Mouse (Mus musculus) G1E (cell line): Measurements from ENCODE around the gene Hoxa3. TPM values are rescaled to one million over a fixed set of nuclear protein-coding genes. Genes with fewer than 3 reads are reported as not detected.

ENCODE experiments used
- ATAC-seq: 2 replicates; pipeline ENCODE4 v1.8.0; 2016; ENCODE audit warnings: mild to moderate bottlenecking; ENCODE audit not compliant: insufficient number of reproducible peaks, poor library complexity, low FRiP score, severe bottlenecking; ENCODE audit errors: extremely low read depth
- DNase-seq: peaks from one replicate; pipeline ENCODE4 v3.0.0; 2012; ENCODE audit warnings: low spot score
- H3K27me3 ChIP-seq: 2 replicates; pipeline ENCODE4 v1.6.1; 2012; ENCODE audit warnings: mild to moderate bottlenecking, low read length, inconsistent platforms; ENCODE audit not compliant: insufficient read depth
- H3K36me3 ChIP-seq: replicated peaks from 2 replicates; pipeline ENCODE3; 2012; ENCODE audit warnings: mild to moderate bottlenecking, inconsistent platforms
- H3K4me1 ChIP-seq: 2 replicates; pipeline ENCODE4 v1.6.1; 2012; ENCODE audit warnings: low read depth, low read length, inconsistent platforms, mixed read lengths; ENCODE audit not compliant: insufficient read depth
- H3K4me3 ChIP-seq: 2 replicates; pipeline ENCODE4 v1.5.1; 2012; ENCODE audit warnings: low read depth, mild to moderate bottlenecking, inconsistent platforms, low read length, moderate library complexity, mixed read lengths
- H3K9me3 ChIP-seq: replicated peaks from 2 replicates; pipeline ENCODE4 v1.6.1; 2012; ENCODE audit warnings: inconsistent platforms
- CTCF ChIP-seq: IDR thresholded peaks from 2 replicates; pipeline ENCODE4 v1.5.1; 2012; ENCODE audit warnings: low read depth, low read length, inconsistent platforms, mixed read lengths
- GATA1 ChIP-seq: IDR thresholded peaks from 2 replicates; pipeline ENCODE4 v1.6.1; 2012; ENCODE audit warnings: borderline replicate concordance, low read length, inconsistent platforms, mixed read lengths
- GATA2 ChIP-seq: IDR thresholded peaks from 2 replicates; pipeline ENCODE4 v1.6.1; 2012; ENCODE audit warnings: low read depth, low read length, inconsistent platforms, borderline replicate concordance
- POLR2AphosphoS5 ChIP-seq: IDR thresholded peaks from 2 replicates; pipeline ENCODE4 v1.6.1; 2012; ENCODE audit warnings: low read depth, low read length, inconsistent platforms; ENCODE audit not compliant: insufficient replicate concordance
- TAL1 ChIP-seq: conservative IDR thresholded peaks from 2 replicates; pipeline ENCODE4 v1.6.1; 2012; ENCODE audit warnings: low read depth, low read length, inconsistent platforms, mixed read lengths
- polyA plus RNA-seq: library from polyadenylated mRNA; stranded (reverse); fragments of >175 nt; gene quantifications from 2 replicates; pipeline ENCODE4 v1.2.3, GENCODE M21; 2012
- total RNA-seq, 2 experiments: library from RNA; stranded (forward) in 1 of 2; stranded (reverse) in 1 of 2; fragments of 200-1000 nt in 1 of 2; fragments of >200 nt in 1 of 2; fragmentation: Nextera tagmentation in 1 of 2; gene quantifications; 2 replicates each; pipeline ENCODE4 v1.2.3; 2014 to 2017

Hoxa3 gene
- total and polyA plus RNA-seq, 3 experiments: 0.16 TPM; not detected in 2

DNA sequence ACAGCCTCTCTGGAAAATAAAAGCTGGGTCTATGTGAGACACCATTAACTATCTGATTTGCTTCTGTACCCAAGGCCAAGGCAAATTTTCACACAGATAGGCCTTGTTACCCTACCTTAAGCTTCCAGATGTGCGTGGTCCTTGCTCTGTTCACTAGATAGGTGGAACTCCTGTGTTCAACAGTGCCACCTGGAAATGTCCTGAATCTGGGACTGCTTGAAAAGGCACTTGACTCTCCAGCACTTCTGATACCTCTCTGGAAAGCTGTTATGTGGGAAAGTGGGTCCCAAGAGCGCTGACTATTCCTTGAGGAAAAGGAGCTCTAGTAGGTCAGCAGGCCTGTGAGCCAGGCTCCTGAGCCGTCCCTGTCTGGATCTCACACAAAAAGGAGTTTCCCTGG is 23.7 kb upstream of the Hoxa3 start:
- Histone ChIP-seq H3K9me3 (peaks cover 12% of the 10 kb centered on the region), H3K4me3 (no peak overlapping the region), H3K36me3 (no peaks in the 10 kb centered on the region), H3K4me1 (no peaks in the 10 kb centered on the region), H3K27me3 (peaks cover 44% of the 10 kb centered on the region)
- TF ChIP-seq GATA1 (no peak), GATA2 (no peak), POLR2AphosphoS5 (no peak), TAL1 (no peak), CTCF (no peak)
- ATAC-seq: no peak
- DNase-seq: no peak

DNA sequence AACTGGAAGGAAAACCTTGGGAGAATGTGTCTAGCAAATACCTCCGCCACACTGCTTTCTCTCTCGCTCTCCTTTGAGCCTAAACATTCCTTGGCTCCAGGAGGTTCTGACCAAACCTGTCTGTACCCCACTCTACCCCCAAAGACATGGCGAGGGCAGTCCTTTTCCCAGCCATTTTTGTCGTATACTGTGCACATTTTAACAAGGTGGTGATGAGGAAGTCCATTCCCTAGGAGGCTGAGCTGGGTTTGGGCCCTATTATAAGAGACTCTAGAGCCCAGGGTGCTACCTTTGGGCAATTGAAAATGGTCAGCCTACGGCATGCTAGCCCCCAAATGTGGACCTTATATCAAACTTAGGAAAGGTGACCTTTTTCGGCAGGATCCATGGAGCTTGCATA is 22.7 kb upstream of the Hoxa3 start:
- H3K4me1 ChIP-seq: no peaks in the 10 kb centered on the region
- H3K4me3 ChIP-seq: no peak overlapping the region
- no peaks in the 10 kb centered on the region for H3K36me3 ChIP-seq
- H3K27me3 ChIP-seq: peaks cover 47% of the 10 kb centered on the region
- DNase-seq (no peak), ATAC-seq (no peak)
- peaks cover 12% of the 10 kb centered on the region for H3K9me3 ChIP-seq
- TF ChIP-seq GATA1 (no peak), TAL1 (no peak), GATA2 (no peak), CTCF (no peak), POLR2AphosphoS5 (no peak)

GRCm38 (mm10) chr6:52235267-52235666 is 22.1 kb upstream of the Hoxa3 start:
- Histone ChIP-seq H3K36me3 (no peaks in the 10 kb centered on the region), H3K9me3 (peaks cover 12% of the 10 kb centered on the region), H3K4me1 (no peaks in the 10 kb centered on the region), H3K4me3 (no peak overlapping the region), H3K27me3 (peaks cover 49% of the 10 kb centered on the region)
- no peak for DNase-seq
- ATAC-seq: no peak
- TF ChIP-seq CTCF (no peak), POLR2AphosphoS5 (no peak), GATA1 (no peak), TAL1 (no peak), GATA2 (no peak)

GRCm38 (mm10) chr6:52234428-52235140 is 21.4 kb upstream of the Hoxa3 start:
- H3K36me3 ChIP-seq: no peaks in the 10 kb centered on the region
- H3K4me3 ChIP-seq: no peak overlapping the region
- ATAC-seq: no peak
- H3K9me3 ChIP-seq: peaks cover 12% of the 10 kb centered on the region
- TF ChIP-seq CTCF: no peak
- no peak for TF ChIP-seq GATA1
- TF ChIP-seq GATA2: no peak
- no peak for TF ChIP-seq POLR2AphosphoS5
- no peak for TF ChIP-seq TAL1
- no peak for DNase-seq
- H3K27me3 ChIP-seq: peaks cover 50% of the 10 kb centered on the region
- H3K4me1 ChIP-seq: no peaks in the 10 kb centered on the region

DNA sequence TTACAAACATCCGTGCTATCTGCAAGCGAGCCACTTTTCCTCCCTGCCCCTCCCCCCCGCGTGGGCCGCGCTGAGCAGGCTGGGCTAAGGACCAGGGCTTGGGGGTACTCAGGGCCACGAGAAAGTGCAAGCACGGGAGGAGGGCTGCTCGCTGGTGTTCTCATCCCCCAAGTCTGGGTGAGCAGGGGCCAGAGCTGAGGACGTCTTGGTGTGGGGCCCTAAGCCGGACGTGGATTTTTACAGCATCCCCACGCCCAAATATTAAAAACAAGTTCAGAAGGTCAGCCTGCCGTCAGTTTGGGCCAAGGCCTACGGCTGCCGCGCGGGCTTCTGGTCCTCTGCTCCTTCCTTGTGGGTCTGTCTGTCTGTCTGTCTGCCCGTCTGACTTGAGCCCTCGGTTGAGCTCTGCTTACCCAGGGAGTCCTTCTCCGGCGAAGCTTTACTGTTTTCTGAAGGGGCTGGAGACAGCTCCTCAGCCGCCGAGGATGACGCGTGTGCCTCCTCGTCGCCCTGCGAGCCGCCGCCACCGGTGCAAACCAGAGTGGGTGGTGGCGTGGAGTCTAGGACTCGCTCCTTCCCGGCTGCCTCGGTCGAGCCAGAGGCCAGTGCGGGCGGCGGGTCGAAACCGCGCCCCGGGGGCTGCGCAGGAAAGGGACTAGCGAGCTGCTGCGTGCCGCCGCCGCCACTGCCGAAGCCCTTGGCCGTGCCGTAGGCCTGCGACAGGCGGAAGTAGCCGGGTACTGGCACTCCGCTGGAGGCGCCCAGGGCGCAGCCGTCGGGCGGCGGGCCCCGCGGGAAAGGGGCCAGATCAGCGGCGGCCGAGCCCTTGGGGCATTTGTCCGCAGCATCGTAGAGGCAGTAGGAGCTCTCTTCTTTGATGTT is 20.7 kb upstream of the Hoxa3 start:
- Histone ChIP-seq H3K27me3 (peaks cover 55% of the 10 kb centered on the region), H3K4me1 (no peaks in the 10 kb centered on the region), H3K4me3 (no peak overlapping the region), H3K9me3 (peaks cover 12% of the 10 kb centered on the region), H3K36me3 (no peaks in the 10 kb centered on the region)
- ATAC-seq: no peak
- TF ChIP-seq CTCF (no peak), TAL1 (no peak), POLR2AphosphoS5 (no peak), GATA2 (no peak), GATA1 (no peak)
- DNase-seq: no peak

GRCm38 (mm10) chr6:52232984-52233545 is 19.9 kb upstream of the Hoxa3 start:
- Histone ChIP-seq H3K27me3 (peaks cover 56% of the 10 kb centered on the region), H3K9me3 (peaks cover 12% of the 10 kb centered on the region), H3K4me3 (no peak overlapping the region), H3K4me1 (no peaks in the 10 kb centered on the region), H3K36me3 (no peaks in the 10 kb centered on the region)
- no peak for DNase-seq
- ATAC-seq: no peak
- no peak for TF ChIP-seq POLR2AphosphoS5
- TF ChIP-seq GATA1: no peak
- TF ChIP-seq CTCF: no peak
- TF ChIP-seq GATA2: no peak
- no peak for TF ChIP-seq TAL1
